Mouse (Mus musculus): ENCODE results near the gene Rnf183.

Rnf183 gene

DNA sequence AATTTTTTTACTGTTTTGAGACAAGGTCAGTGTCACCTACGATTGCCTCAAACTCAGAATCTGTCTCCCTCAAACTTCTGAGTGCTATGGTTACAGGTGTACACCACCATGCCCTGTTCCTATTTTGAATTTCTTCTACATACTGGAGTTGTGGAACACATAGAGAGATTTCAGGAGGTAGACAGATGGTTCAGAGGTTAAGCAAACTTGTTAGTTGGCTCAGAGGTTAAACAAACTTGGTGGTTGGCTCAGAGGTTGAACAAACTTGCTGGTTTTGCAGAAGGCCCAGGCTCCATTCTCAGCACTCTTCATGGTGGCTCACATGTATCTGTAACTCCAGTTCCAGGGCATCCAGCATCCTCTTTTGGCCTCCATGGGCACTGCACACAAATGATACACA is 50.9 kb downstream of the Rnf183 start:
- no peak for DNase-seq (ENCODE audit: low spot score in 2 of 2)

DNA sequence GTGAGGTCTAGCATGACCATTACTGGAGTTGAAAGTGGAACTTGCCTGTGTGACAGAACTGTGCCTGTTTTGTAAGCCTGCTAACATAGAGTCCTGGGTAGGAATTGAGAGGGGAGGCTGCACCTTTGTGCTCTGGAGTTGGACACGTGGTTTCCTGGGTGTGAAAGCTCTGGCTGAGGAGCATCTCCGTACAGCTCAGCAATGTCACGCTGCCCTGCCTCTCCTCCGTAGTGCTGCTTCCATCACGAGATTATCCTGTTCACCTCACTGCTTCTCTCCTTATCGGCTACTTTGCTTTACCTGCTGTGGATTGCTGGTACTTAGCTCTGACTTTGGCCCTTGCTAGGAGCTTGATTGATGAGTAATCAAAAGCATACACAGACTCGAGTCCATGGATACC is 51.3 kb downstream of the Rnf183 start:
- DNase-seq (ENCODE audit: low spot score in 2 of 2): no peak

DNA sequence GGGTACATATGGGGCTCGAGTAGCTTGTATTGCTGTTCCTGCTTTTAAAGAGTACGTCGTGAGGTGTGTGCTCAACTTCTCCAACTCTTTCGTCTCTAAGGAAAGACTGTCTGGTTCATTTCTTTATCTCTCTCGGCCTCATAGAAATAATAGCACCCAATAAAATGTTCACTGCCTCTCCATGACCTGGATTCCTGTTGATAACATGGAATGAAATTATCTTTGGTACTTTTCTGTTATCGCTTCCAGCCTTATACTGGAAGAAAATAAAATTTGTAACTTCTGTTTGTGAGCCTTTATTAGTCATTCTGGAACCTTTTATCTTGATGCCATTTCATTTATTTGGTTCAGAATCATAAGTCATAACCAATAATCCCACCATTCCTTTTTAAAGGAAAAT is 51.8 kb downstream of the Rnf183 start:
- no peak for DNase-seq (ENCODE audit: low spot score in 2 of 2)

DNA sequence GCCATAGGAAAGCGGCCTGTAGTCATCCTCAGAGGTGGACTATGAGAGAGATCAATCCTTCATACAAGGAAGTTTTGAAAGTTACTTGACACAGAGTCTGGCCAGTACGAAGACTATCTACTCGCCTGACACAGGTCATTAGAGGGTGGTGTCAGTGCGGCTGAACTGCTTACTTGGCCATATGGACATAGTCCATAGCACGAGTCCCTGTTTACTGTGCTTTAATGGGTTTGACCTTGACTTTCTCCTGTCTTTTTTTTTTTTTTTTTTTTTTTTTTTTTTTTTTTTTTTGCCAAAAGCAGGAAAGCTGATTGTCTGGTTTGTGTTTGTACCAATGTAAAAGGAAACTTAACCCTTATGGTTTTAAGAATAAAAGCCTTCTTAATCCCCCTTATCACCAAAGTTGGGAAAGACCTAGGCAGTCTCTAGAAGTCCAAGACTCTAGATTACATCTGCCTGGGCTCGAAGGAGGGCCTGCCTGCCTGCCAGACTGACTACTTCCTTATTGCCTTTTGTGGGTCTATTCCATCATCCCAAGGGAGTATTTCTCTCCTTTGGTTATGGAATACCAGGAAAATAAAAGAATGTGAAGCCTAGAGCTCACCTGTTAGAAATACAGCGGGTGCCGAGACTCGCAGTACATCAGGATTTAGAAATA is 55.2 kb downstream of the Rnf183 start:
- no peak for DNase-seq (ENCODE audit: low spot score in 2 of 2)
